Mouse (Mus musculus): ENCODE measurements around the gene Mosmo.

GRCm38 (mm10) chr7:120635362-120635781 lies 42.0 kb upstream of the Mosmo start:
- TF ChIP-seq CTCF (conservative IDR thresholded peaks at IDR 0.05 in 1 of 2, IDR thresholded peaks at IDR 0.05 in 1 of 2; ENCODE audit: low read depth in 2 of 2, low read length in 2 of 2) (no peak), JUND (conservative IDR thresholded peaks at IDR 0.05; ENCODE audit: low read depth, low read length) (no peak)

All from CH12.LX (cell line).